Mouse (Mus musculus) gastrocnemius, adult 18-20 months (tissue): Measurements from ENCODE around the gene Med9. TPM values are rescaled to one million over a fixed set of nuclear protein-coding genes. Genes with fewer than 3 reads are reported as not detected.
A peak's percentile ranks its signal among the peaks of the same experiment; 100 is the strongest.

Experiments used
- DNase-seq: peaks from one replicate; pipeline ENCODE4 v3.0.0; 2021; ENCODE audit warnings: low spot score
- long read RNA-seq, 2 experiments: library from polyadenylated mRNA; stranded (forward); transcript quantifications; one replicate each; pipeline ENCODE4 v2.0.0; 2021
- total RNA-seq, 2 experiments: library from RNA; stranded (reverse); gene quantifications; 2 replicates each; pipeline ENCODE4 v1.2.3; 2021

Med9 gene
- 10 to 100 TPM; 21.8 to 22.3 TPM for total RNA-seq
- long read RNA-seq, experiment 1, transcript Med9-201 (2 exons, 1,920 nt): major isoform, 43 of 58 reads
- long read RNA-seq, experiment 1, partial matches to known transcripts: 0 of 58 reads
- long read RNA-seq, experiment 1, other reads (novel, unspliced or antisense): 15 of 58 reads
- long read RNA-seq, experiment 2, transcript Med9-201 (2 exons, 1,920 nt): major isoform, 33 of 44 reads
- long read RNA-seq, experiment 2, partial matches to known transcripts: 0 of 44 reads
- long read RNA-seq, experiment 2, other reads (novel, unspliced or antisense): 11 of 44 reads

GRCm38 (mm10) chr11:59947752-59948400, at the start of gene Med9:
TSS of gene Med9 (plus strand) at chr11:59948206.
- peak; percentile 94 for DNase-seq

GRCm38 (mm10) chr11:59899711-59900685, 48.0 kb upstream of the Med9 start:
- DNase-seq: peak; percentile 40

- no peak for DNase-seq
Observed at GRCm38 (mm10) chr11:59900995-59901394, 47.0 kb upstream of the Med9 start.

GRCm38 (mm10) chr11:59902045-59902726, 45.8 kb upstream of the Med9 start:
- peak; percentile 58 for DNase-seq

- DNase-seq: no peak
Observed at GRCm38 (mm10) chr11:59906521-59907123, 41.4 kb upstream of the Med9 start.

- no peak for DNase-seq
Observed at GRCm38 (mm10) chr11:59908446-59908845, 39.6 kb upstream of the Med9 start.

- no peak for DNase-seq
Observed at GRCm38 (mm10) chr11:59910586-59910985, 37.4 kb upstream of the Med9 start.

GRCm38 (mm10) chr11:59911523-59911922, 36.5 kb upstream of the Med9 start:
- DNase-seq: no peak

- DNase-seq: no peak
Observed at GRCm38 (mm10) chr11:59913702-59914101, 34.3 kb upstream of the Med9 start.

GRCm38 (mm10) chr11:59918014-59918413, 30.0 kb upstream of the Med9 start:
- no peak for DNase-seq

- no peak for DNase-seq
Observed at GRCm38 (mm10) chr11:59919401-59919800, 28.6 kb upstream of the Med9 start.

GRCm38 (mm10) chr11:59920331-59920730, 27.7 kb upstream of the Med9 start:
- no peak for DNase-seq

GRCm38 (mm10) chr11:59921265-59921664, 26.7 kb upstream of the Med9 start:
- no peak for DNase-seq

- DNase-seq: no peak
Observed at GRCm38 (mm10) chr11:59930031-59930430, 18.0 kb upstream of the Med9 start.

GRCm38 (mm10) chr11:59932560-59933337, 15.3 kb upstream of the Med9 start:
- DNase-seq: no peak

- no peak for DNase-seq
Observed at GRCm38 (mm10) chr11:59933943-59934342, 14.1 kb upstream of the Med9 start.

- DNase-seq: no peak
Observed at GRCm38 (mm10) chr11:59937023-59937422, 11.0 kb upstream of the Med9 start.

- DNase-seq: no peak
Observed at GRCm38 (mm10) chr11:59937615-59938014, 10.4 kb upstream of the Med9 start.

- no peak for DNase-seq
Observed at GRCm38 (mm10) chr11:59939821-59940220, 8.2 kb upstream of the Med9 start.

GRCm38 (mm10) chr11:59940645-59941044, 7.4 kb upstream of the Med9 start:
- DNase-seq: no peak
